Mouse (Mus musculus) bone marrow macrophage, adult 2 months (primary cell): ENCODE results near the gene Dst. TPM values are rescaled to one million over a fixed set of nuclear protein-coding genes. Genes with fewer than 3 reads are reported as not detected.

Experiments
- H3K27ac ChIP-seq: 2 replicates; pipeline ENCODE4 v1.5.1; 2012; ENCODE audit warnings: low read depth, low read length; ENCODE audit not compliant: insufficient read depth
- H3K4me1 ChIP-seq: 2 replicates; pipeline ENCODE4 v1.6.1; 2012; ENCODE audit warnings: low read length; ENCODE audit not compliant: control insufficient read depth, insufficient read depth
- H3K4me3 ChIP-seq: 2 replicates; pipeline ENCODE4 v1.5.1; 2012; ENCODE audit warnings: mild to moderate bottlenecking, low read length, moderate library complexity; ENCODE audit not compliant: insufficient read depth
- CTCF ChIP-seq: IDR thresholded peaks from 2 replicates; pipeline ENCODE4 v1.5.1; 2012; ENCODE audit warnings: low read depth, mild to moderate bottlenecking, low read length, moderate library complexity
- POLR2A ChIP-seq: IDR thresholded peaks from 2 replicates; pipeline ENCODE4 v1.6.1; 2012; ENCODE audit warnings: mild to moderate bottlenecking, low read depth, low read length, borderline replicate concordance
- polyA plus RNA-seq: library from polyadenylated mRNA; stranded (reverse); fragments of >200 nt; gene quantifications from 2 replicates; pipeline ENCODE4 v1.2.4, GENCODE M21; 2012; ENCODE audit not compliant: missing spikeins, insufficient read depth, insufficient read length

The Dst gene
- polyA plus RNA-seq, 1 experiment = 8.5 TPM

GRCm38 (mm10) chr1:34011821-34012271, 103.8 kb downstream of the Dst start:
- peak overlapping the region; percentile 92 for H3K4me3 ChIP-seq
- no peak for TF ChIP-seq CTCF
- TF ChIP-seq POLR2A = no peak
- H3K4me1 ChIP-seq = peaks cover 23% of the 10 kb centered on the region
- no peak overlapping the region for H3K27ac ChIP-seq

- Histone ChIP-seq H3K4me3 (0 out of 2 replicates have a peak overlapping the region, but pooled peaks have one; percentile 12), H3K27ac (no peak overlapping the region), H3K4me1 (peaks cover 22% of the 10 kb centered on the region)
- TF ChIP-seq POLR2A (no peak), CTCF (no peak)
Measured at GRCm38 (mm10) chr1:34013490-34013889, 105.5 kb downstream of the Dst start.

- peaks cover 29% of the 10 kb centered on the region for H3K4me1 ChIP-seq
- no peak for TF ChIP-seq POLR2A
- TF ChIP-seq CTCF = no peak
- H3K4me3 ChIP-seq = no peak overlapping the region
- no peak overlapping the region for H3K27ac ChIP-seq
Measured at GRCm38 (mm10) chr1:34016780-34017179, 108.8 kb downstream of the Dst start.

GRCm38 (mm10) chr1:34017323-34017722, 109.3 kb downstream of the Dst start:
- Histone ChIP-seq H3K27ac (no peak overlapping the region), H3K4me3 (no peak overlapping the region), H3K4me1 (peaks cover 30% of the 10 kb centered on the region)
- no peak for TF ChIP-seq POLR2A
- no peak for TF ChIP-seq CTCF

DNA sequence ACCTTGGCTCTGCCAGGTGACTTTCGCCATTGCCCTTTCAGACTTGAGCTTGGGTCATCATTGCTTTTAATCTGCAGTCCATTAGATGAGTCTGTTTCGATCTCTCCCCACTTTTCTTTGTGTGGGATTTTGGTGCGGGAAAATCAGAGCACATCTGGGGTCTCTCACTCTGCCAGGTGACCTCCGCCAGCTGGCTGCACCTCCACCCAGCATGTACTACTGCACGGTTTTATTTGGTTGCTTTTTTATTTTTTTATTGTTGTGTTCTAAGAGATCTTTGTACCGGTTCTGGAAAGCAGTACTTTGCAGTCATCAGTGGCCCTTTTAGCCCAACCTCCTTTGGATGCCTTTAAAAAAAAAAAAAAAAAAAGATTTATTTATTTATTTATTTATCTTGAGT, 112.6 kb downstream of the Dst start:
- Histone ChIP-seq H3K27ac (no peak overlapping the region), H3K4me1 (peaks cover 16% of the 10 kb centered on the region), H3K4me3 (no peak overlapping the region)
- no peak for TF ChIP-seq CTCF
- TF ChIP-seq POLR2A = no peak

DNA sequence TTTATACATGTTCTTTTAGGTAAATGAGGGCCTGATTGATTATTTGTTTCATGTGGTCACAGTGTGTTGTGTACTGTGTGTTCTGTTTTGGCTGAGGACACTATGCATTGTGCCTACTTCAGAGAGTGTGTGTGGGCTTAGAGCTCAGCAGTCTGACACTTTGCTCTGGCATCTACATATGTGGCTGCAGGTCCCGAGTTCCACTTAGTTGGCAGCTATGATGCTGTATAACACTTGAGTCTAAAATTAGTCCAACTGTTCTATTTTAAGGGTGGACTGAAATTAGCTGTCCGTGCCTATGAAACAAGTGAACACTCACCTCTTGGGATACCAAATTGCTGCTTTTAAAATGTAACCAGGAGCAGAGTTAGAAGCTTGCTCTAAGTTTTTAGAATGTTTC, 113.5 kb downstream of the Dst start:
- Histone ChIP-seq H3K4me3 (no peak overlapping the region), H3K27ac (no peak overlapping the region), H3K4me1 (peaks cover 21% of the 10 kb centered on the region)
- no peak for TF ChIP-seq POLR2A
- no peak for TF ChIP-seq CTCF

- TF ChIP-seq CTCF (no peak), POLR2A (no peak)
- H3K4me3 ChIP-seq = no peak overlapping the region
- no peak overlapping the region for H3K27ac ChIP-seq
- peaks cover 30% of the 10 kb centered on the region for H3K4me1 ChIP-seq
Measured at GRCm38 (mm10) chr1:34023154-34023553, 115.1 kb downstream of the Dst start.

DNA sequence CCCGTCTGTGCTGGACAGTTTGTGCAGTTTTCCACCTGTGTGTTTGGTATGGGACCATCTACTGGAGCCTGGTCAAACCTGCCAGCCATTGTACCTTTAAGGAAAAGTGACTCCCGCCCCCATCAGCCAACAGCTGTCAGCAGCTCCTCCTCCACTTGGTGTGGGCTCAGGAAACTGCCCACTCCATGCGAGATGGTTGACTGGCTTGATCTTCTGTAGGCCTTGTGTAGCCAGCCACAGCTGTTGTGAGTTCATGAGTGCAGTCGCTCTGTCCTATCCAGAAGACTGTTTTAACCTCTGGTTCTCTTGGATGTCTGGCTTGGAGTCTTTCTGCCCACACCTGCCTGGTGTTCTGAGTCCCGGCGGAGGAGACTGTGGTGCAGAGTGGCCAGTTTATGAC, 117.9 kb downstream of the Dst start:
- Histone ChIP-seq H3K27ac (no peak overlapping the region), H3K4me3 (no peak overlapping the region), H3K4me1 (peaks cover 46% of the 10 kb centered on the region)
- TF ChIP-seq POLR2A (no peak), CTCF (no peak)

GRCm38 (mm10) chr1:34028722-34029121, 120.7 kb downstream of the Dst start:
- H3K27ac ChIP-seq = peak overlapping the region; percentile 63
- H3K4me1 ChIP-seq = peaks cover 29% of the 10 kb centered on the region
- TF ChIP-seq POLR2A (no peak), CTCF (no peak)
- no peak overlapping the region for H3K4me3 ChIP-seq

DNA sequence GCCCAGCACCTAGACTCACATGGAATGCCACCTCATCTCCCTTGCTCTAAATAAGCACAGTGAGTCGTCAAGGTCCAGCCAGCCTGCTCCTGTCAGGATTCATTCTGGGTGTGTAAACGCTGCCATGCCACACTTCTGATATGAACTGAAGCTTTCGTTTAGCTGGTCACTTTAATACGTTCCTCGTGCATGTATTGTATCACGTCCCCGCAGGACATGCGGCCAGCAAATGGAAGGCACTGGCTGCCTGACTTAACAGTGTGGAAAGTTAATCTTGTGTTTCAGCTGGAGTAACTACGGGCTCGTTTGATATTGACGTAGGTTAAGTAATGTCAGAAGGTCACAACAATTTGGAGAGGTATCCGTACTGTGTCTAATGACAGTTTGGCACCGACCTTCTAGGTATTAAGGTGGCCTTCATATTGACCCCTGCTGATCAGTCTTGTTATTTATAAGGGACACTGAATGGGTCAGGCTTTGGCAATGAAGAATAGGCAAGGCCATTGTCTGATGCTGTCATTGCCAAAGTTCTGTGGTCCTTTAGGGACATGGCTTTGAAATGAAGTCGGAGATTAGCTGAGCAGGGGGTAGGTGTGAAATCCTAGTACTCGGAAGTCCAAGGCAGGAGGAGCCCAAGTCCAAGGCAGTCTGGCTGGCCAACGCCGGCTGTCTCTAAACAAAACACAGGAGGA, 122.5 kb downstream of the Dst start:
- TF ChIP-seq POLR2A (no peak), CTCF (no peak)
- Histone ChIP-seq H3K27ac (no peak overlapping the region), H3K4me3 (no peak overlapping the region), H3K4me1 (peaks cover 29% of the 10 kb centered on the region)
